Mouse (Mus musculus) bone marrow macrophage, adult 2 months (primary cell): ENCODE results near the gene Otol1. TPM values are rescaled to one million over a fixed set of nuclear protein-coding genes. Genes with fewer than 3 reads are reported as not detected.

Source experiments
- H3K27ac ChIP-seq: 2 replicates; pipeline ENCODE4 v1.5.1; 2012; ENCODE audit warnings: low read depth, low read length; ENCODE audit not compliant: insufficient read depth
- H3K4me1 ChIP-seq: 2 replicates; pipeline ENCODE4 v1.6.1; 2012; ENCODE audit warnings: low read length; ENCODE audit not compliant: control insufficient read depth, insufficient read depth
- H3K4me3 ChIP-seq: 2 replicates; pipeline ENCODE4 v1.5.1; 2012; ENCODE audit warnings: mild to moderate bottlenecking, low read length, moderate library complexity; ENCODE audit not compliant: insufficient read depth
- CTCF ChIP-seq: IDR thresholded peaks from 2 replicates; pipeline ENCODE4 v1.5.1; 2012; ENCODE audit warnings: low read depth, mild to moderate bottlenecking, low read length, moderate library complexity
- POLR2A ChIP-seq: IDR thresholded peaks from 2 replicates; pipeline ENCODE4 v1.6.1; 2012; ENCODE audit warnings: mild to moderate bottlenecking, low read depth, low read length, borderline replicate concordance
- polyA plus RNA-seq: library from polyadenylated mRNA; stranded (reverse); fragments of >200 nt; gene quantifications from 2 replicates; pipeline ENCODE4 v1.2.4, GENCODE M21; 2012; ENCODE audit not compliant: missing spikeins, insufficient read depth, insufficient read length

Gene Otol1
- polyA plus RNA-seq, 1 experiment = not detected

DNA sequence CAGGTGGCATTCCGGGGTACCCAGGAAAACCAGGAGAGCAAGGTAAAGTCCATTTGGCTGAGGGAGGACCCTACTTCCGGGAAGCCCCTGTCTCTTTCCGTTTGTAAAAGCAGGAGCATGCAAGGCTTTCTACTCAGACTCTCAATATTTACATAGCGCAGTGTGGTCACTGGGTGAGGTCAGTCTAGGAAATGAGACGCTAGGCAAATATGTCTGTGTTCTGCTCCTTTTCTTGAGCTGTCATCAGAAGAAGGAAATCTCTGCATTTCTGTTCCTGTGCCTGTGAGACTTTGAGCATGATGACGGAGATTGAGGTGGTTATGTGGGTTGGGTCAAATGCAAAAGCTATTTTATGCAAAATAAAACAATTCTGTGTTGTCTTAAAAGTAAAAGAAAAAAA, 19.2 kb downstream of the Otol1 start:
- no peak overlapping the region for H3K4me3 ChIP-seq
- TF ChIP-seq CTCF (no peak), POLR2A (no peak)
- H3K4me1 ChIP-seq = no peaks in the 10 kb centered on the region
- H3K27ac ChIP-seq = no peak overlapping the region

DNA sequence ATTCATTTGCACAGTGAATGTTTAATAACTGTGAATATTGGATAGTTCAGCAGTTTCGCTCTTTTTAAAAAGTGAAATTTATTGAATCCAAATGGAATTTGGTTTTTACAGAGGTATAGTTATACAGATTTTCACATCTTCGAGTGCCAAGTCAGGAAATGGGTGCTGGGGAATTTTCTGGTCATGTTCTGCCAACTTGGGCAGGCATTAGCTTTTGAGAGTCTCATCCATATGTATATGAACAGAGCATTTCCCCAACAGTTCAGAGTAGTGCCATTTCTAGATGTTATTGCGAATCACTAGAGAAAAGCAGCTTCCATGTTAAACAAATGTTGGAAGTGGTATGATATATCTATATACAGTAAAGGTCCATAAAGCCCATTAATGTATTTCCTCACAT, 21.8 kb downstream of the Otol1 start:
- H3K27ac ChIP-seq = no peak overlapping the region

DNA sequence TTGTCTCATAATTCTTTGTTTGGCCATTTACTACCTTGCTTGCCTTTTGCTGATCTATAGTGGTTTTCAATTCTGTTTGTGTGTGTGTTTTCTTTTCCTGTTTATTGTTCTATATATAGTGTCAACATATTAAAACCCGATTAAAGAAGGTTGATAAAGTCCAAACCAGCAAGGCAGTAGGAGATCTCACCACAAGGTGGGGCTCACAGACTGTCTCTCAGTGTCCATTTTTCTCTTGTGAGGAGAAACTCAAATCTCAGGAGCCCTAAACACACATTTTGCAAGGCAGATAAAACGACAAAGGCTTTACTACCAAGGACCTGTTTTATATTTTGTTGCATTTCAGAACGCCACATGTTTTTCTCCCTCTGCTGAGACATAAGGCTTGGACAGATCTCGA, 28.2 kb downstream of the Otol1 start:
- Histone ChIP-seq H3K4me3 (no peak overlapping the region), H3K4me1 (no peaks in the 10 kb centered on the region), H3K27ac (no peak overlapping the region)
- TF ChIP-seq CTCF (no peak), POLR2A (no peak)

More for the DNA sequence above, 21.8 kb downstream of the Otol1 start:
- H3K4me1 ChIP-seq = no peaks in the 10 kb centered on the region
- TF ChIP-seq CTCF (no peak), POLR2A (no peak)
- no peak overlapping the region for H3K4me3 ChIP-seq

Other genes starting within 250 kb of the Otol1 start
- gene Sptssb, start 147.7 kb upstream of the Otol1 start, polyA plus RNA-seq = not detected in 2 replicates